Mouse (Mus musculus) bone marrow, adult 2 months (tissue): Measurements from ENCODE around the gene Acta1. TPM values are rescaled to one million over a fixed set of nuclear protein-coding genes. Genes with fewer than 3 reads are reported as not detected.

Experiments used
- H3K27ac ChIP-seq: fragments of 200-500 bp; 2 replicates; pipeline ENCODE4 v1.5.1; 2012; ENCODE audit warnings: low read depth, mild to moderate bottlenecking, control low read depth, inconsistent platforms, low read length; ENCODE audit not compliant: control insufficient read depth, poor library complexity, insufficient read depth
- H3K4me1 ChIP-seq: fragments of 200-500 bp; 2 replicates; pipeline ENCODE4 v1.6.1; 2011; ENCODE audit warnings: low read length; ENCODE audit not compliant: control insufficient read depth, insufficient read depth
- H3K4me3 ChIP-seq: fragments of 200-500 bp; replicated peaks from 2 replicates; pipeline ENCODE3; 2011; ENCODE audit warnings: mild to moderate bottlenecking, low read depth, low read length, control low read depth; ENCODE audit not compliant: control insufficient read depth
- CTCF ChIP-seq: fragments of 200-500 bp; IDR thresholded peaks from 2 replicates; pipeline ENCODE4 v1.5.1; 2011; ENCODE audit warnings: low read length, control low read depth; ENCODE audit not compliant: control insufficient read depth, insufficient read depth
- POLR2A ChIP-seq: fragments of 200-500 bp; IDR thresholded peaks from 2 replicates; pipeline ENCODE4 v1.6.1; 2011; ENCODE audit warnings: low read depth, mild to moderate bottlenecking, control low read depth, low read length, borderline replicate concordance; ENCODE audit not compliant: control insufficient read depth
- WGBS: fragments of 180-500 bp; shearing (Covaris S2); methylation state at CpG from one replicate; pipeline ENCODE4 v1.1.7; 2018; 5-methylcytosine and 5-hydroxymethylcytosine counted together
- polyA plus RNA-seq: library from polyadenylated mRNA; stranded (reverse); fragments of >200 nt; gene quantifications from 2 replicates; pipeline ENCODE4 v1.2.4, GENCODE M21; 2011; ENCODE audit warnings: low replicate concordance; ENCODE audit not compliant: missing spikeins, insufficient read depth, insufficient read length

Gene Acta1
- polyA plus RNA-seq, 1 experiment, result 54.8 TPM

- Histone ChIP-seq H3K27ac (no peak overlapping the region), H3K4me1 (no peaks in the 10 kb centered on the region), H3K4me3 (no peak overlapping the region)
- WGBS, result 80% methylated on average over 7 of the region's 7 CpGs
- no peak for TF ChIP-seq POLR2A
- TF ChIP-seq CTCF, result no peak
Measured at GRCm38 (mm10) chr8:123844341-123844740, 50.2 kb downstream of the Acta1 start.

GRCm38 (mm10) chr8:123842086-123842485 is 52.5 kb downstream of the Acta1 start:
- Histone ChIP-seq H3K4me1 (no peaks in the 10 kb centered on the region), H3K4me3 (no peak overlapping the region), H3K27ac (no peak overlapping the region)
- 91% methylated on average over 12 of the region's 12 CpGs for WGBS
- TF ChIP-seq POLR2A (no peak), CTCF (no peak)

Other genes with a start within 250 kb of the Acta1 start
- 5.3 and 17.9 TPM in 2 replicates for gene Rhou, start 240.8 kb downstream of the Acta1 start, polyA plus RNA-seq
- 3.5 and 9.1 TPM in 2 replicates for gene Rab4a, start 88.8 kb downstream of the Acta1 start, polyA plus RNA-seq
- 2.2 and 2.5 TPM in 2 replicates for gene Ccsap, start 34.5 kb downstream of the Acta1 start, polyA plus RNA-seq
- gene Nup133, start 54.5 kb upstream of the Acta1 start, polyA plus RNA-seq, result 7.5 and 13.5 TPM in 2 replicates
- gene Abcb10, start 88.4 kb upstream of the Acta1 start, polyA plus RNA-seq, result 78.8 and 100 TPM in 2 replicates
- 13.2 and 16.7 TPM in 2 replicates for gene Taf5l, start 126.6 kb upstream of the Acta1 start, polyA plus RNA-seq
- 3.0 and 4.4 TPM in 2 replicates for gene Urb2, start 126.8 kb upstream of the Acta1 start, polyA plus RNA-seq